In genomic region chr2:112454862-112455564, GRCm38 (mm10) we compare ENCODE assay signal across 8 mouse cellular contexts. TPM values are rescaled to one million over a fixed set of nuclear protein-coding genes. Genes with fewer than 3 reads are reported as not detected.
DNase-seq lines count a peak whose midpoint lies in the region; ATAC-seq and TF ChIP-seq lines count a peak whose summit lies in the region.

Gene Emc7, plus strand, starts transcription at chr2:112454997.

- TF ChIP-seq CTCF in C2C12 (IDR thresholded peaks at IDR 0.05; ENCODE audit: control insufficient read depth, insufficient read depth, insufficient read length), result no peak
- no peak for TF ChIP-seq CTCF in brain, embryonic 14.5 days (IDR thresholded peaks at IDR 0.05; ENCODE audit: borderline replicate concordance, extremely low read depth, insufficient read depth, insufficient read length)
- TF ChIP-seq CTCF in kidney, postnatal 0 days (IDR thresholded peaks at IDR 0.05; ENCODE audit: low read depth), result no peak

- peak within 1 kb of the TSS; percentile 88 for H3K27ac ChIP-seq in heart, embryonic 12.5 days (ENCODE audit: poor library complexity, severe bottlenecking)
- peak within 1 kb of the TSS; percentile 71 for H3K27ac ChIP-seq in kidney, postnatal 0 days
- peak within 1 kb of the TSS; percentile 71 for H3K27ac ChIP-seq in liver, embryonic 11.5 days (ENCODE audit: low read depth, low read length)
- H3K27ac ChIP-seq in stomach, embryonic 14.5 days (ENCODE audit: low read length), result peak within 1 kb of the TSS; percentile 53; the same call in 1 of the 2 replicates

- H3ac ChIP-seq in C2C12 (ENCODE audit: control insufficient read depth, insufficient read length, low read depth), result peak within 1 kb of the TSS; percentile 95

- peaks cover 62% of the 10 kb centered on the region for H3K79me2 ChIP-seq in C2C12 (ENCODE audit: control insufficient read depth, insufficient read depth)

- H3K4me3 ChIP-seq in C2C12 (ENCODE audit: insufficient read depth, poor library complexity, severe bottlenecking), result peak within 1 kb of the TSS; percentile 85
- H3K4me3 ChIP-seq in erythroblast, embryonic 14.5 days (replicated peaks), result peak within 1 kb of the TSS; percentile 79
- peak within 1 kb of the TSS; percentile 83 for H3K4me3 ChIP-seq in heart, embryonic 12.5 days
- peak within 1 kb of the TSS; percentile 85 for H3K4me3 ChIP-seq in kidney, postnatal 0 days (replicated peaks; ENCODE audit: low read depth, low read length)
- peak within 1 kb of the TSS; percentile 74 for H3K4me3 ChIP-seq in liver, embryonic 11.5 days (ENCODE audit: low read depth, low read length)
- peak within 1 kb of the TSS; percentile 87 for H3K4me3 ChIP-seq in stomach, embryonic 14.5 days (ENCODE audit: low read depth, low read length)

- H3K79me3 ChIP-seq in C2C12 (ENCODE audit: low read depth), result peaks cover 47% of the 10 kb centered on the region

- ATAC-seq in heart, embryonic 12.5 days (ENCODE audit: insufficient number of reproducible peaks, low FRiP score), result peak; percentile 97
- peak; percentile 98 for ATAC-seq in kidney, postnatal 0 days (replicated peaks; ENCODE audit: low FRiP score, low read depth)
- ATAC-seq in liver, embryonic 11.5 days (replicated peaks; ENCODE audit: low FRiP score), result peak; percentile 96
- peak; percentile 98 for ATAC-seq in stomach, embryonic 14.5 days (ENCODE audit: insufficient number of reproducible peaks, insufficient read depth, low FRiP score, low read depth)

- DNase-seq in brain, embryonic 14.5 days (ENCODE audit: low read depth), result peak; percentile 99
- DNase-seq in kidney, postnatal 0 days (ENCODE audit: low spot score), result peak; percentile 95
- DNase-seq in liver, embryonic 11.5 days (ENCODE audit: low spot score), result peak; percentile 98
- DNase-seq in naive thymus-derived CD4-positive, alpha-beta T cell, adult 2 months (ENCODE audit: low read depth), result peak; percentile 94

- peaks cover 9% of the 10 kb centered on the region for H3K36me3 ChIP-seq in C2C12 (ENCODE audit: control insufficient read depth, insufficient read depth)
- peaks cover 17% of the 10 kb centered on the region for H3K36me3 ChIP-seq in erythroblast, embryonic 14.5 days (ENCODE audit: control insufficient read depth)
- H3K36me3 ChIP-seq in heart, embryonic 12.5 days, result peaks cover 2% of the 10 kb centered on the region
- no peaks in the 10 kb centered on the region for H3K36me3 ChIP-seq in kidney, postnatal 0 days (ENCODE audit: insufficient read depth, low read length)
- peaks cover 2% of the 10 kb centered on the region for H3K36me3 ChIP-seq in liver, embryonic 11.5 days (ENCODE audit: control insufficient read depth, insufficient read depth, low read length)
- H3K36me3 ChIP-seq in stomach, embryonic 14.5 days (ENCODE audit: control insufficient read depth, insufficient read depth, low read length), result peaks cover 2% of the 10 kb centered on the region; the same call in 1 of the 2 replicates

- peak within 1 kb of the TSS; percentile 93 for H3K9ac ChIP-seq in heart, embryonic 12.5 days
- peak within 1 kb of the TSS; percentile 87 for H3K9ac ChIP-seq in kidney, postnatal 0 days (ENCODE audit: low read depth, low read length)
- H3K9ac ChIP-seq in liver, embryonic 11.5 days (ENCODE audit: low read depth, low read length), result peak within 1 kb of the TSS; percentile 89
- peak within 1 kb of the TSS; percentile 57 for H3K9ac ChIP-seq in stomach, embryonic 14.5 days (replicated peaks; ENCODE audit: low read depth, low read length)

- H3K4me2 ChIP-seq in heart, embryonic 12.5 days, result peak within 1 kb of the TSS; percentile 81
- H3K4me2 ChIP-seq in kidney, postnatal 0 days (ENCODE audit: low read length), result peak within 1 kb of the TSS; percentile 64
- peak within 1 kb of the TSS; percentile 77 for H3K4me2 ChIP-seq in liver, embryonic 11.5 days
- H3K4me2 ChIP-seq in stomach, embryonic 14.5 days (replicated peaks; ENCODE audit: low read depth, low read length), result peak within 1 kb of the TSS; percentile 70

- WGBS in heart, embryonic 12.5 days, result under 1% methylated on average over 49 of the region's 49 CpGs
- WGBS in kidney, postnatal 0 days, result under 1% methylated on average over 49 of the region's 49 CpGs
- WGBS in liver, embryonic 11.5 days, result under 1% methylated on average over 49 of the region's 49 CpGs
- WGBS in stomach, embryonic 14.5 days, result under 1% methylated on average over 49 of the region's 49 CpGs

- peak; percentile 73; the same call in 1 of the 2 replicates for TF ChIP-seq POLR2A in brain, embryonic 14.5 days (IDR thresholded peaks at IDR 0.05; ENCODE audit: borderline replicate concordance, extremely low read depth, insufficient read depth, insufficient read length, poor library complexity, severe bottlenecking)

- H3K9me3 ChIP-seq in erythroblast, embryonic 14.5 days (ENCODE audit: control insufficient read depth, low read length), result peaks cover under 1% of the 10 kb centered on the region
- H3K9me3 ChIP-seq in heart, embryonic 12.5 days (replicated peaks), result no peaks in the 10 kb centered on the region
- no peaks in the 10 kb centered on the region for H3K9me3 ChIP-seq in kidney, postnatal 0 days (replicated peaks; ENCODE audit: low read length)
- no peaks in the 10 kb centered on the region for H3K9me3 ChIP-seq in liver, embryonic 11.5 days (ENCODE audit: control insufficient read depth, low read length)
- no peaks in the 10 kb centered on the region for H3K9me3 ChIP-seq in stomach, embryonic 14.5 days (ENCODE audit: control insufficient read depth, low read depth, low read length)

- no peaks in the 10 kb centered on the region for H3K27me3 ChIP-seq in C2C12 (ENCODE audit: control insufficient read depth, insufficient read depth, insufficient read length)
- no peaks in the 10 kb centered on the region for H3K27me3 ChIP-seq in erythroblast, embryonic 14.5 days (ENCODE audit: control insufficient read depth)
- H3K27me3 ChIP-seq in heart, embryonic 12.5 days (replicated peaks), result no peaks in the 10 kb centered on the region
- no peaks in the 10 kb centered on the region for H3K27me3 ChIP-seq in kidney, postnatal 0 days (ENCODE audit: insufficient read depth, low read length)
- H3K27me3 ChIP-seq in liver, embryonic 11.5 days (replicated peaks; ENCODE audit: control insufficient read depth, insufficient read depth, low read length), result no peaks in the 10 kb centered on the region
- no peaks in the 10 kb centered on the region for H3K27me3 ChIP-seq in stomach, embryonic 14.5 days (ENCODE audit: control insufficient read depth, insufficient read depth, low read length)

- H3K4me1 ChIP-seq in erythroblast, embryonic 14.5 days (ENCODE audit: control insufficient read depth), result peaks cover 35% of the 10 kb centered on the region
- H3K4me1 ChIP-seq in heart, embryonic 12.5 days (replicated peaks), result peaks cover 5% of the 10 kb centered on the region; the same call in 1 of the 2 replicates
- H3K4me1 ChIP-seq in kidney, postnatal 0 days (replicated peaks; ENCODE audit: insufficient read depth, low read length), result no peaks in the 10 kb centered on the region
- H3K4me1 ChIP-seq in liver, embryonic 11.5 days (replicated peaks; ENCODE audit: control insufficient read depth, insufficient read depth, low read length), result no peaks in the 10 kb centered on the region; the same call in 1 of the 2 replicates
- 0 out of 2 replicates have a peak, but pooled peaks cover 2% of the 10 kb centered on the region for H3K4me1 ChIP-seq in stomach, embryonic 14.5 days (ENCODE audit: control insufficient read depth, insufficient read depth, low read length)

TF ChIP-seq in C2C12, 6 proteins besides CTCF, POLR2A, EP300 and RAD21:
- TF ChIP-seq MYOG (IDR thresholded peaks at IDR 0.05; ENCODE audit: control insufficient read depth, extremely low read depth, insufficient read length), result no peak
- TF ChIP-seq CEBPB (IDR thresholded peaks at IDR 0.05; ENCODE audit: low read depth), result no peak
- TF ChIP-seq MAX (IDR thresholded peaks at IDR 0.05), result peak; percentile 79
- TF ChIP-seq FOSL1 (IDR thresholded peaks at IDR 0.05; ENCODE audit: insufficient read depth, low read length, poor library complexity, severe bottlenecking), result no peak

RNA-seq across cellular contexts. Expression of gene Emc7, which starts in this region (rescaled TPM):
- 15.0 TPM for polyA plus RNA-seq in C2C12 (2012; fragmentation: generic; extraction: Trizol)
- polyA plus RNA-seq in brain, embryonic 14.5 days (2012; rRNA removed), result 10.0 and 10.2 TPM in 2 replicates
- 0.18 and 0.19 TPM in 2 replicates for polyA plus RNA-seq in erythroblast, embryonic 14.5 days (2012)
- polyA plus RNA-seq in heart, embryonic 12.5 days (2016; fragmentation: Nextera tagmentation; extraction: Ambion mirVana), result 18.5 and 18.8 TPM in 2 replicates
- polyA plus RNA-seq in kidney, postnatal 0 days (2015; fragmentation: Nextera tagmentation; extraction: Ambion mirVana), result 31.8 and 32.8 TPM in 2 replicates
- 19.9 and 20.2 TPM in 2 replicates for polyA plus RNA-seq in liver, embryonic 11.5 days (2014; fragmentation: Nextera tagmentation; extraction: Ambion mirVana)
- polyA plus RNA-seq in stomach, embryonic 14.5 days (2014; fragmentation: Nextera tagmentation; extraction: Ambion mirVana), result 17.5 and 19.4 TPM in 2 replicates

Comparison
In these comparisons a context has a peak if more than half of its experiments do, and no peak if none do; other contexts are left out.
1. Peak in every context shown above with its lines: DNase-seq, ATAC-seq, H3K4me3 ChIP-seq and H3K27ac ChIP-seq.